Mouse (Mus musculus): ENCODE results near the gene Cox6b2. TPM values are rescaled to one million over a fixed set of nuclear protein-coding genes. Genes with fewer than 3 reads are reported as not detected.
A peak's percentile ranks its signal among the peaks of the same experiment; 100 is the strongest.
"Not testable (repeated sequence)": the region's sequence is repeated elsewhere in the genome, so short reads cannot be mapped to it uniquely, and the experiment has no call there.

Gene Cox6b2
- 67.5 and 68.6 TPM in 2 replicates for polyA plus RNA-seq (2015; fragmentation: Nextera tagmentation; extraction: Ambion mirVana)

DNA sequence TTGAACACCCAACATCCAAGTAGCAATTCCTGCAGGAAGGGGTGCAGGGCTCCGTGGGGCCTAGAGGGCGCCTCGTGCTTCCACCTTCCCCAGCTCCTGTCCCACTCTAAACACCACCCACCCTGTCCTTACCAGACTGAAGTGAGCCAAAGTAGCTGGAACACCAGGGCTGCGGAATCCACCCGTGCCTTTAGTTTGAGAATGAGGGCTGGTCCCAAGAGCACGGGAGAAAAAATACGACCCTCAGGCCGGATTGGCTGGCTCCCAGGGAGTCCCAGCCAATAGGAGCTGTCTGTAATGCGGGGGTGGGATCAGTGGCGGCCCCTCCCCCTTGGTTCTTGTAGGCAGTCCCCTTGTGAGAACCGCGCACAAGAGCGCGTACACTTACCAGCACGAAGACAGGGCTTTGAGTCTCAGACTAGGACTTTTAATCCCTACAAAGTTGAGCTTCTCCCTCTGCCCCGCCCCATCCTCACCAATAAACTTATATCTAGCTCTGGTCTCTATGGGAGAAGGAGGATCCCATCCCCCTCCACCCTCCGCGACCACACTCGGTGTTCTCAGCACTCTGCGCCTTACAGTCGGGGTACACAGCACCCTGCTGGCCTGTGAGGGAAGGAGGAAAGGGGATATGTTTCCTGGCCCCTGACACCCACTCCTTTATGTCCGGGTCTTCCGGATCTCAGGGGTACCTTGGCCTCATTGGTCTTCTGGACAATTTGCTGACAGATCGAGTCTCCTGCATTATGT is at the start of gene Cox6b2:
Cox6b2 (minus strand) TSS at position 274 of the 750 bp plus-strand sequence.
- ATAC-seq (ENCODE audit: low FRiP score, low read depth), result peak; percentile 96
- H3K36me3 ChIP-seq, result peaks cover 9% of the 10 kb centered on the region
- H3K9ac ChIP-seq, result peak within 1 kb of the TSS; percentile 56
- H3K9me3 ChIP-seq, result no peaks in the 10 kb centered on the region
- H3K4me1 ChIP-seq, result peaks cover 21% of the 10 kb centered on the region
- H3K27ac ChIP-seq, result peak within 1 kb of the TSS; percentile 53; the same call in 1 of the 2 replicates
- H3K27me3 ChIP-seq, result no peaks in the 10 kb centered on the region
- peak within 1 kb of the TSS; percentile 47 for H3K4me3 ChIP-seq
- WGBS, result 4% methylated on average over 24 of the region's 24 CpGs
- H3K4me2 ChIP-seq (replicated peaks), result peak within 1 kb of the TSS; percentile 65

DNA sequence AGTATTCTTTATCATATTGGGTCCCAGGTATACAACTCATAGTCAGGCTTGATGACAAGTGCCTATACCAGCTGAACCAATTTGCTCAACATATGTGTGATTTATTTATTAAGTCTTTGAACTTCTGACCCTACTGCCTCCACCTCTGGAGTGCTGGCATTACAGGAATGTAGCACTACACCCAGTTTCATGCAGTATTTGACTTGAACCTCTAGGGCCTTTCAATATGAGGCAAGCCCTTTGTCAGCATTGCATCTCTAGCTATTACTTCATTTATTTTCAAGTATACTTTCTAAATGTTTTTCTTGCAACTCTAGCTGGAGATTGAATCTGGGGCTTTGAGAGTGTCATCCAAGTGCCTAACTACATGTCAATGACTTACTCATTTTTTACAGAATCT is 49.4 kb upstream of the Cox6b2 start:
- no peaks in the 10 kb centered on the region for H3K27me3 ChIP-seq
- H3K36me3 ChIP-seq, result peaks cover 41% of the 10 kb centered on the region
- H3K4me1 ChIP-seq, result no peaks in the 10 kb centered on the region
- H3K27ac ChIP-seq, result no peak overlapping the region
- H3K4me2 ChIP-seq (replicated peaks), result no peak overlapping the region
- H3K4me3 ChIP-seq, result no peak overlapping the region
- no peaks in the 10 kb centered on the region for H3K9me3 ChIP-seq
- no peak for ATAC-seq (ENCODE audit: low FRiP score, low read depth)
- H3K9ac ChIP-seq, result no peak overlapping the region

GRCm38 (mm10) chr7:4795767-4796433 is 43.0 kb upstream of the Cox6b2 start:
- Histone ChIP-seq H3K9me3 (no peaks in the 10 kb centered on the region), H3K27ac (no peak overlapping the region), H3K27me3 (0 out of 2 replicates have a peak, but pooled peaks cover 1% of the 10 kb centered on the region), H3K4me1 (peaks cover 13% of the 10 kb centered on the region), H3K4me3 (no peak overlapping the region), H3K4me2 (replicated peaks) (no peak overlapping the region), H3K36me3 (peaks cover 42% of the 10 kb centered on the region), H3K9ac (no peak overlapping the region)
- WGBS, result 69% methylated on average over 7 of the region's 7 CpGs
- ATAC-seq (ENCODE audit: low FRiP score, low read depth), result peak; percentile 33; the same call in 1 of the 2 replicates

DNA sequence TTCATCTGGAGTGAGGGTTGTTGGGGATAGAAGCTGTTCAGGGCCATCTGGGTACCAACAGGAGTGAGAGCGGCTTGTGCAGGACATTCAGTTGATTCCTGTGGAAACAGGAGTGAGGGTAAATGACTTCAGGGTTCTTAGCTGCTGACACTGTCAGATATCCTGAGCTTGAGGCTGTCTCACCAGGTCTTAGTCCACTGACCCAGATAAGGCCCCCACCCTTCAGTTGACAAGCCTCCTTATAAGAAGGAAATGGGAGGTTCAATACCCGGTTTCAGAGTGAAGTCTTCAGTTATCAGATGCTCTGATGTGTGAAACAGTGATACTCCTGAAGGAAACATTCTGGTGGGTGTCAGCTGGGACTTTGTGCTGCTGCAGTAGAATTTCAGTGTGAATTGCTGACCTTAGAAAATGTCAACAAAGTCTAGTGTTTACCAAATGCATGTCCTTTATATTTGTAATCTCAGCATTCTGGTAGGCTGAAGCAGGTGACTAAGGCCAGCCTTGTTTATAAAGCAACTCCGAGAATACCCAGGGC is 41.8 kb upstream of the Cox6b2 start:
- Histone ChIP-seq H3K4me3 (0 out of 2 replicates have a peak overlapping the region, but pooled peaks have one; percentile 10), H3K9ac (peak overlapping the region; percentile 96; the same call in 1 of the 2 replicates), H3K27me3 (peaks cover 10% of the 10 kb centered on the region), H3K4me1 (peaks cover 13% of the 10 kb centered on the region), H3K27ac (no peak overlapping the region), H3K36me3 (peaks cover 42% of the 10 kb centered on the region), H3K9me3 (no peaks in the 10 kb centered on the region), H3K4me2 (replicated peaks) (no peak overlapping the region)
- 83% methylated on average over 3 of the region's 3 CpGs for WGBS
- ATAC-seq (ENCODE audit: low FRiP score, low read depth), result no peak

DNA sequence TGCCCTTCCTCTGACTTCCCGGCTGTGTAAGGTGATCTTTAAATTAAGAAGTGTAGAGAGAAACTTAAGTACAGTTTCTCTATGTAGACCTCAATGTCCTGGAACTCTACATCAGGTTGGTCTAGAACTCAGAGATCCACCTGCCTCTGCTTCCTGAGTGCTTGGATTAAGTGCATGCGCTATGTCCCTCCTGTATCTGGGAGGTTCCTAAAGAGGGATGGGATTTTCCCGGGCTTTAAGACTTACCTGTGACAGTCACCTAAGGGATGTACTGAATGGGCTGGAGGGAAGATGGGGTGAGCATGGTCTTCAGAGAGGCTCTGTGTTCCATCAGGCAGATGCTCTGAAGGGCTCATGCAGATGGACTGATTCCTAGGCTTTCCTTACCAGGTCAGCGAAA is 40.8 kb upstream of the Cox6b2 start:
- H3K4me1 ChIP-seq, result peaks cover 18% of the 10 kb centered on the region
- H3K9ac ChIP-seq, result peak overlapping the region; percentile 96
- 38% methylated on average over 4 of the region's 4 CpGs for WGBS
- peak overlapping the region; percentile 91 for H3K4me3 ChIP-seq
- H3K36me3 ChIP-seq, result peaks cover 42% of the 10 kb centered on the region
- peak overlapping the region; percentile 90; the same call in 1 of the 2 replicates for H3K27ac ChIP-seq
- H3K27me3 ChIP-seq, result peaks cover 15% of the 10 kb centered on the region
- ATAC-seq (ENCODE audit: low FRiP score, low read depth), result no peak
- H3K9me3 ChIP-seq, result no peaks in the 10 kb centered on the region
- peak overlapping the region; percentile 93 for H3K4me2 ChIP-seq (replicated peaks)

DNA sequence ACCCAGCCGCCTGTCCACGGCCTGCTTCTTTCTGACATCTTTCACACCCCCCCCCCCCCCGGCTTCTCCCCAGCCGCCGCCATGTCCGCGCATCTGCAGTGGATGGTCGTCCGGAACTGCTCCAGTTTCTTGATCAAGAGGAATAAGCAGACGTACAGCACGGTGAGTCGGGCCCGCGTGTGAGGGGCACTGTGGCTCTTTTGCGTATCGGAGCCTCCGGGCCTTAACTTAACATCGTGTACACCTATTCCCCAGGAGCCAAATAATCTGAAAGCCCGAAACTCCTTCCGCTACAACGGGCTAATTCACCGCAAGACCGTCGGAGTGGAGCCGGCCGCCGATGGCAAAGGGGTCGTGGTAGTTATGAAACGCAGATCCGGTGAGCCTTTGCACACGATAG is 40.4 kb upstream of the Cox6b2 start:
- Histone ChIP-seq H3K27ac (peak overlapping the region; percentile 90), H3K4me3 (peak overlapping the region; percentile 91), H3K4me2 (replicated peaks) (peak overlapping the region; percentile 93), H3K27me3 (peaks cover 17% of the 10 kb centered on the region), H3K9ac (peak overlapping the region; percentile 96), H3K36me3 (peaks cover 42% of the 10 kb centered on the region), H3K4me1 (peaks cover 22% of the 10 kb centered on the region)
- ATAC-seq (ENCODE audit: low FRiP score, low read depth), result peak; percentile 1; the same call in 1 of the 2 replicates
- H3K9me3 ChIP-seq, result not testable (repeated sequence)
- under 1% methylated on average over 31 of the region's 31 CpGs for WGBS

GRCm38 (mm10) chr7:4792278-4793212 is 39.7 kb upstream of the Cox6b2 start, which contains the start of gene Rpl28:
Gene Rpl28, plus strand, starts transcription at chr7:4792874.
- 2% methylated on average over 54 of the region's 54 CpGs for WGBS
- peak within 1 kb of the TSS; percentile 91 for H3K4me3 ChIP-seq
- H3K36me3 ChIP-seq, result peaks cover 39% of the 10 kb centered on the region
- H3K27ac ChIP-seq, result peak within 1 kb of the TSS; percentile 90
- H3K27me3 ChIP-seq, result peaks cover 19% of the 10 kb centered on the region
- peak; percentile 90 for ATAC-seq (ENCODE audit: low FRiP score, low read depth)
- H3K9me3 ChIP-seq, result no peaks in the 10 kb centered on the region
- peaks cover 24% of the 10 kb centered on the region for H3K4me1 ChIP-seq
- peak within 1 kb of the TSS; percentile 96 for H3K9ac ChIP-seq
- H3K4me2 ChIP-seq (replicated peaks), result peak within 1 kb of the TSS; percentile 93

DNA sequence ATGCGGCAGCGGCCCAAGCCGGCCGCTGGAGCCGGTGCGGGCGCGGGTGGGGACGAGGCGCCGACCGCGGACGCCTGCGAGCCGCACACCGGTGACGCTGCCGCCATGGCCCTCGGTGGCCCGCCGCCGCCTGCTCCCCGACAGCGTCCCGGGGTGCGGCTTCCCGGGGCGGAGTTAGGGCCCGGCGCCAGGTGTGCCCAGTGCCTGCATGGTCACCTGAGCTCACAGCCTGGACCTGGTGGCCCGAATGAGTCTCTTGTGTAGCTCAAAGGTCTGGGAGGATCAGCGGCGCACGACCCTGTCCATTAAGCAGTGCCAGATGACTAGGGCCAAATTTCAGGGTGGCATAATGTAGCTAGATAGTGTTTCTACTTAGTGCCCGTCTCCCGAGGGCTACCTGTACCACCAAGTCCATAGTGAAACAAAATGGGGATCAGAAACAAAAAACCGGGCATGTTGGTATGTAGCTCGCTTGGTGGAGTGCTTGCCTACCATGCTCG is 36.6 kb upstream of the Cox6b2 start, which contains the start of gene Tmem238:
Tmem238 (minus strand) TSS at position 221 of the 500 bp plus-strand sequence.
- Histone ChIP-seq H3K36me3 (peaks cover 8% of the 10 kb centered on the region), H3K27ac (0 out of 2 replicates have a peak within 1 kb of the TSS, but pooled peaks have one; percentile 22), H3K9ac (peak within 1 kb of the TSS; percentile 85), H3K4me1 (peaks cover 21% of the 10 kb centered on the region), H3K9me3 (no peaks in the 10 kb centered on the region), H3K27me3 (peaks cover 22% of the 10 kb centered on the region), H3K4me3 (peak within 1 kb of the TSS; percentile 64), H3K4me2 (replicated peaks) (peak within 1 kb of the TSS; percentile 87)
- 0 out of 2 replicates have a peak, but pooled peaks have one; percentile 0 for ATAC-seq (ENCODE audit: low FRiP score, low read depth)
- 8% methylated on average over 37 of the region's 40 CpGs for WGBS

DNA sequence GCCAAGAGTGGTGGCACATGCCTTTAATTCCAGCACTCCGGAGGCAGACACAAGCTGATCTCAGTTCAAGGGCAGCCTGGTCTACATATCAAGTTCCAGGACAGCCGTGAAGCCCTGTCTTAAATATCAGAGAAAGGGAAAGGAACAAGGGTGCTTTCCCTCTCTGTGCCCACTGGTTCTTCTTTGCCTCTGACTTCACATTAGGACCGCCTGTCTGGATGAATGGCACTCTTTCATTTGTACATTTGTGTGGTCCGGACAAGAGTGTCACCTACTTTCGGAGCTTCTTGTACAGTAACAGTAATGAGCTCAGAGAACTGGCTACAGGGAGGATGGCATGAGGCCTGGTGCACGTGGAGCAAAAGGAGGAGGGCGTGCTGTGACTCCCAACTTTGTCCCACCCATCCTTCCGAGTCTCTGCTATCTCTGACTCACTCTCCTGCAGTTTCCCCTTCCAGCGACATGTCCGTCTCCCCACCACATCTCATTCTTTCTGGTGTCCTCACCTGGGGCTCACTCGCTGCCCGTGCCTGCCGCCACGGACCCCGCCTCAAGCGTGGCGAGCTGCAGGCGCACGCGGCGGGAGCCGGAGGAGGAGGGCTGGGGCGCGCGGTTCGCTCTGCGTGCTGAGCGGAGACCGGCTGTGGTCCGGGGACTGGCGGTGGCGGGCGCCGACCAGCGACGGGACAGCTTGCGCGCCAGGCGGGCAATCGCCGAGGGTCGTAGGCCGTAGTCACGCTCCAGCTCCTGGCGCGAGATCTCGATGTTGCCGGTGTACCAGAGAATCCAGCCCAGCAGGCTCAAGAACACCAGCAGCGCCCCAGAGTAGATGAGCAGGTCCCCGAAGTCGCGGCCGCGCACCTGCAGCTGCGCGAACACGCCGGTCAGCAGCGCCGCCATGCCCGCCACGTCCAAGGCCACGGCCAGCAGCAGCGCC is 35.9 kb upstream of the Cox6b2 start:
- Histone ChIP-seq H3K27me3 (peaks cover 22% of the 10 kb centered on the region), H3K9me3 (no peaks in the 10 kb centered on the region), H3K9ac (peak overlapping the region; percentile 85), H3K27ac (0 out of 2 replicates have a peak overlapping the region, but pooled peaks have one; percentile 22), H3K4me1 (peaks cover 13% of the 10 kb centered on the region), H3K4me2 (replicated peaks) (peak overlapping the region; percentile 87), H3K4me3 (peak overlapping the region; percentile 64), H3K36me3 (peaks cover under 1% of the 10 kb centered on the region; the same call in 1 of the 2 replicates)
- 3% methylated on average over 58 of the region's 64 CpGs for WGBS
- ATAC-seq (ENCODE audit: low FRiP score, low read depth), result peak; percentile 41; the same call in 1 of the 2 replicates

GRCm38 (mm10) chr7:4783667-4784268 is 30.9 kb upstream of the Cox6b2 start:
- Histone ChIP-seq H3K4me1 (peaks cover 6% of the 10 kb centered on the region), H3K9ac (no peak overlapping the region), H3K4me2 (replicated peaks) (no peak overlapping the region), H3K27me3 (peaks cover 31% of the 10 kb centered on the region), H3K4me3 (no peak overlapping the region), H3K36me3 (no peaks in the 10 kb centered on the region), H3K27ac (no peak overlapping the region), H3K9me3 (no peaks in the 10 kb centered on the region)
- ATAC-seq (ENCODE audit: low FRiP score, low read depth), result no peak
- WGBS, result 75% methylated on average over 14 of the region's 14 CpGs
